Mouse (Mus musculus): ENCODE data around the gene Fsd2.

Gene Fsd2

DNA sequence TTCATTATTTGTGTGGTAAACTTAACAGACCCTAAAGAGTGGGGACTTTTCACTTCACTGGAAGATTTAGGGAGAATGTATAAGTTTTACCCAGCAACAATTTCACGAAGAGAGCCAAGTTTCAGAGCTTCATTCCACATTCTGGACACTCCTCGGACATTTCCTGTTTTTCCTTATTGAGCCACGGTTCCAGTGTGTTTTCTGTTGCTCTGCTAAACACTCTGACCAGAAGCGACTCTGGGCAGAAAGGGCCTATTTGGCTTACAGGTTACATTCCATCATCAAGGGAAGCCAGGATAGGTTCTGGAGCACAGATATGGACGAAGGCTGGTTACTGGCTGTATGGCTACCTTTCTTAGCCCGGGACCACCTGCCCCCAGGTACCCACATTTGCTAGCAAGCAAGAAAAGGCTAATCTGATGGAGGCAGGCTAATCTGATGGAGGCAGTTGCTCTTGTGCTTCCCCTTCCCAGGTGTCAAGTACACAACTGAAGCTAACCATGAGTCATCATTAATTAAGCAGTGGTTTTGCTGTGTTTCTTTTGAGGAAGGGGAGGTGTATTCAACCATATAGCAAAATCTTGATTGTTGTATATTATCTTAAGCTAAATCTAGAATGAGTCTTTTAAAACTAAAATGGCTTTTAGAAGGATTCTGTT is 6.0 kb upstream of the Fsd2 start:
- no peak for DNase-seq (ENCODE audit: low spot score in 2 of 2)

DNA sequence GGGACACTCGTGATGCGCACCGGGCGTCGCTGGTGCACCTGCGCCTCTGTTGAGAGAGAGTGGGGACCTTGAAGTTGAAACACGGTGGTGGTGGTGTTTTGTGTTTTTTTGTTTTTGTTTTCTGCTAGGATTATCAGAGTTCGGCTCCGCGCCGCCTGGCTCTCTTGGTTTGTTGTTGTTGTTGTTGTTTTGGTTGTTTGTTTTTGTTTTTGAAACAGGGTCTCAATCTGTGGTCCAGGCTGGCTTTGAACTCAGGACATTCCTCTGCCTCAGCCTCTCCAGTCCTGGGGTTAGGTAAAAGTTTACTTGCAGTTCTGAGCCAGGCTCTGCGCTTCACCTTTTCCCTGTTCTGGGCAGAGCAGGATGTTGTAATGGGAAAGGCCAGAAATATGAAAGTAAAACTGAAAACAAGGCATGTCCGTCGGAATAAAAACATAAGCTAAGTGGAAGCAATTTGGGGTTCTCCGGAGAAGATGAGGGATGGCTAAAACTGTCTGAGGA is 5.2 kb upstream of the Fsd2 start:
- no peak for DNase-seq (ENCODE audit: low spot score in 2 of 2)

GRCm38 (mm10) chr7:81571108-81571940 is 4.6 kb upstream of the Fsd2 start, which contains the start of gene Whamm:
Whamm (plus strand) TSS chr7:81571266.
- DNase-seq (ENCODE audit: low spot score in 2 of 2): peak; percentile 92 to 94

DNA sequence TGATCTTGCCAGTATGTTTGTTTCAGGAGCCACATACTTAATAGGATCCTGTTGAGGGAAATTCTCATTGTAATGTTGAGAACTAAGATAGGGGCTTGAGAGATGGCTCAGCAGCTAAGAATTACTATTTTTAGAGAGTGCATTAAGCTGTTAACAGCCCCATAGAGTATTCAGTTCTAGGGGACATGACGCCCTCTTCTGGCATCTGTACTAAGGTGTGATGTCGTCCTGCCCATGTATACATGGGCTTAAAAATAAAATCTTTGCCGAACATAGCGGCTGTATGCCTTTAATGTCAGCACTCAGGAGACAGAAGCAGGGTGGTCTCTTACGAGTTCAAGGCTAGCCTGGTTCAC is 4.0 kb upstream of the Fsd2 start:
- no peak for DNase-seq (ENCODE audit: low spot score in 2 of 2)

DNA sequence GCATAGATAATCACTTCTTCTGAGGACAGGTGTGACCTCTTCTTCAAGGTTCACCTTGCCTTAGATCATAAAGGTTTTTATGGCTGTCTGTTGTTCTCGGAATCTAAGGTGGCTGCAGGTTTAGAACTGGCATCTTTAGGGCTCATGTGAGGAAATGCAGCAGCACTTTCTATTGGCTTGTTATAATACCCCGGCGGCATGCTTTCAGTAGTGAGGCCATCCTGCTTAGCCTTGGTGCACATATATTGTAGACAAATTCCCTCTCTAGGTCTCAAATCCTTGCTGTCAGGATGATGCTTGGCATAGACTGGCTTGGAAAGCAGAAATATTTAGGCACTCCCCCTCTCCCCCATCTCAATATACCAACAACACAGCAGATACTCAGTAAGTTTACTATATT is 3.5 kb upstream of the Fsd2 start:
- DNase-seq (ENCODE audit: low spot score in 2 of 2): no peak

DNA sequence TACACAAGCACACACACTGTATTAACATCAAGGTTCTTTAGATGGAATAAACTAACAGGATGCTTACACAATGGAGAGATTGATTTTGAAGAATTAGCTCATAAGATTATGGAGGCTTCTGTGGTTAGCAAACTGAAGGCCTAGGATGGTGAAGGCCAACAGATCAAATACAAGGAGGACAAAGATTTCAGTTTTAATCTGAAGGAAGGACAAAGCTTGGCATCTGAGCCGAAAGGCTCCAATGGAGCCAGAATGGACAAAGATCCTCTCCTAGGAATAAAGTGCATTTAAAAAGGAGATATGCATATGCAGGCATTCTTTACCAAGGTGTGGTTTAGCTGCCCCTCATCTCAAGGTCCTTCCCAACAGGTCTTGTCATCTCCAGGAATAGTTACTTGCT is 3.1 kb upstream of the Fsd2 start:
- DNase-seq (ENCODE audit: low spot score in 2 of 2): no peak

- DNase-seq (ENCODE audit: low spot score in 2 of 2): no peak
Measured at GRCm38 (mm10) chr7:81567396-81567795, 652 bp upstream of the Fsd2 start.

- no peak for DNase-seq (ENCODE audit: low spot score in 2 of 2)
Measured at GRCm38 (mm10) chr7:81566332-81566731, 412 bp downstream of the Fsd2 start.

- DNase-seq (ENCODE audit: low spot score in 2 of 2): peak; percentile 16 to 36
Measured at GRCm38 (mm10) chr7:81565381-81566055, 1.2 kb downstream of the Fsd2 start.

- DNase-seq (ENCODE audit: low spot score in 2 of 2): no peak
Measured at GRCm38 (mm10) chr7:81564766-81565165, 2.0 kb downstream of the Fsd2 start.

DNA sequence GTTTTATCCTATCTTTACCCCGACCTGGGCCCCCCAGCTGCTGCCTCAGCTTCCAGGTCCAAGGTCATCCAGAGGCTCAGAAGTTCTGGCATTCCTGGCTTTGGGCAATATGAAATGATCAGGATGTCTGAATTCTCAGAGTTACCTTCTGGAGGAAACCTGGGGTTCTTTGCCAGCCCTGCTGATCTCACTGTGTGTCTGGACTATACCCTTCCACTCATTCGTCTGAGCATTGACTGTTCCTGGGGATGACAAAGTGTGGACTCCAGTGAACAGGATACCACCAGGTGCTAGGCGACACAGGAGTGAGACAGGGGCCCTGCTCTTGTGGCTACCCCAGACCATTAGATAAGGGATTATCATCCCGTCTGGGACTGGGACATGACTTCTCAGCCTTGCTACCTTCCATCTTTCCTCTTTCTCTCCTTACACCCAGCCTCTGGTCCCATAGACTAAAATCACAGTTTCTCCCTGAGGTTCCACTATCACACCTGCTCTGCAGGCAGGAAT is 3.2 kb downstream of the Fsd2 start:
- no peak for DNase-seq (ENCODE audit: low spot score in 2 of 2)

DNA sequence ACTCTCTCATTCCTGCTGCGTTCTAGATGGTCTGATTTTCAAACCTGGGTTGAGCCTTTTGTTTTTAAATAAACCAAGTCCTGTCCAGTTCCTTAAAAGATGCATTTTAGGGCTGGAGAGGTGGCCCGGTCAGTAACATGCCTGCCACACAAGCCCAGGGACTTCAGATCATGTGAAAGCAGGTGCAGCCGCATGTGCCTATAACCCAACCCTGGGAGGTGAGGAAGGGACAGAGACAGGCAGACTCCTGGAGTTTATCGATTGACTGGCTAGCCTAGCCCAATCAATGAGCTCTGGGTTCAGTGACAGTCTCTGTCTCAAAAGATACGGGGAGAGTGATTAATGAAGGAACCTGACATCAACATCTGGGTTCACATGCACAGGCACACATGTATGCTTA is 5.5 kb downstream of the Fsd2 start:
- no peak for DNase-seq (ENCODE audit: low spot score in 2 of 2)

DNA sequence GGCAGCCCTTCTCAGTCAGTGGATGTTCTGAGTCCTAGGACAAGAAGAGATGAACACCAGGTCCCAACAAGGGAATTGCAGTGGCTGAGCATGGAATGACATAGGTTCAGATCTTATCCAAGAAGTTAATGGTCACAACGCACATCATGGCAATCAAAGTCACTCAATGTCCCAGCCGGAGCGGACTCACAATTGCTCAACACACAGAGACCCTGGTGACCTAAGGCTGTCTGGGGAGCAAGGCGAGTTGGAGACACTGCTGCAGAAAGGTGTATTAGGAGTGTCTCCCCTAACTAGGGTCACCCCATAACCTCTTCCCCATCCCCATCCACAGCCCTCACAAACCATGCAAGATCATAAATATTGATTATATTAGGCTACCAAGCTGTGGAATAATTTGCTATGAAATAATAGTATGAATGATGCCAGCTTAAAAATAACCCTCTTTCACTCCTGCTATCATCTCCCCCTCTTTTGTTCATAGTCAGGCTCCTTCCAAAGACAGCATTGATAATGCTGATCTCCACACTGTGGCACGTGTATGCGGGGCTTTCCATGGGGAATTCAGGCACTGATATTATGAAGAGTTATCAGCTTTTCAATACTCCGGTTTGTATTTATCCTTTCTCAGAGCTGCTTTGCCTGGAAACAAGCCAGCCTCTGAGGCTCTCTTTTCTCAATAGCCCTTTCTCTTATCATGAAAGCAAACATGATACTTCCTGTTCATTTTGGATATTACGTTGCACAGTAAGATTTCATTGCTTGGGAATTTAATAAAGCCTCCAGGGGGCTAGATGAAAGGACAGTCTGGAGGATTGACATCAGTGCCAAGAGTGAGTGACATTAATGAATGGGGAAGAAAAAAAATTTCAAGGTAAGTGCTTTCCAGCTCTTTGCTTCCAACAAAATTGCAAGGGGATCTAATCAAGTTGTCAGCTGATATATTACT is 6.4 kb downstream of the Fsd2 start:
- no peak for DNase-seq (ENCODE audit: low spot score in 2 of 2)

DNA sequence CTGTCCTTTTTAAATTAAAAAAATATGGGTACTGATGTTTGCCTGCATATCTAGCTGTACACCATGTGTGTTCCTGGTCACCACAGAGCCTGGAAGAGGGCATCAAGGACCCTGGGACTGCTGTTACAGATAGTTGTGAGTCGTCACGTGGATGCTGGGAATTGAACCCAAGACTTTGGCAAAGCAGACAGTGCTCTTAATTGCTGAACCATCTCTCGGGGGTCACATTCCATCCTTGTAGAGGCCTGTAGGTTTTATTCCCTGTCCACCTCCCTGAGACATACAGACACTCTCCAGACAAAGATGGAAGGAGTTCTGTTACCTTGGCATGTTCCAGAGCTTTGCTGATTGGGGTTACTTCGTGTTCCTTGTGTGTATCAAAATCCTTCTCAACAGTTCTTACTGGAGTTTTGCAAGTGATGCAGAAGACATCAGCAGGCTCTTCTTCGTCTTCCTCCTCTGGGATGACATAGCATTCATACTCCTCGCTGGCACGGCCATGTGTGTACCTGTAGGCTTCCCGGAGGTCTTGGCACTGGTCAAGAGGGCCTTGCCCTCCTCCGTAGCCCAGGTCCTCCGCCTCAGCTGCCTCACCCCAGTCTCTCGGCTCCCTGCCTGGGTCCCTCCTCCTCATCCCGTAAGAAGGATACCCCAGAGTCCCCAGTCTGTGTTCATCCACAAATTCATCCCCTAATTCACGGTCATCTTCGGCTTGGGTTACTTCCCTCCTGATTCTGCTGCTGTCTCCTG is 7.3 kb downstream of the Fsd2 start:
- no peak for DNase-seq (ENCODE audit: low spot score in 2 of 2)

DNA sequence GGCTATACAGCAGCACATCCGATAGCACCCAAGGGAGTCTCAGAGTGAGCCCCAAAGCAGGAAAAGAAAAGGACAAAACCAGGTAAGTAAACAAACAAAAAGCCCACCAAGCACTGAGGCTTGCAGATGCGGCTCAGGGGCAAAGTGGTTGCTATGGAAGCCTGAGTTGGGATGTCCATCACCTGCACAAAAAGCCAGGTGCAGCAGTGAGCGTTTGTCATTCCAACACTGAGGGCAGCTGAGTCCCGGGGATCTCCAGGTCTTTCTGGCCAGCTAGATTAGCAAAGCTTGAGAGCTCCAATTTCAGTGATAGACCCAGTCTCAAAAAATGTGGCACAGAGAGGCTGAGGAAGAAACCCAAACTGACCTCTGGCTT is 8.8 kb downstream of the Fsd2 start:
- no peak for DNase-seq (ENCODE audit: low spot score in 2 of 2)

DNA sequence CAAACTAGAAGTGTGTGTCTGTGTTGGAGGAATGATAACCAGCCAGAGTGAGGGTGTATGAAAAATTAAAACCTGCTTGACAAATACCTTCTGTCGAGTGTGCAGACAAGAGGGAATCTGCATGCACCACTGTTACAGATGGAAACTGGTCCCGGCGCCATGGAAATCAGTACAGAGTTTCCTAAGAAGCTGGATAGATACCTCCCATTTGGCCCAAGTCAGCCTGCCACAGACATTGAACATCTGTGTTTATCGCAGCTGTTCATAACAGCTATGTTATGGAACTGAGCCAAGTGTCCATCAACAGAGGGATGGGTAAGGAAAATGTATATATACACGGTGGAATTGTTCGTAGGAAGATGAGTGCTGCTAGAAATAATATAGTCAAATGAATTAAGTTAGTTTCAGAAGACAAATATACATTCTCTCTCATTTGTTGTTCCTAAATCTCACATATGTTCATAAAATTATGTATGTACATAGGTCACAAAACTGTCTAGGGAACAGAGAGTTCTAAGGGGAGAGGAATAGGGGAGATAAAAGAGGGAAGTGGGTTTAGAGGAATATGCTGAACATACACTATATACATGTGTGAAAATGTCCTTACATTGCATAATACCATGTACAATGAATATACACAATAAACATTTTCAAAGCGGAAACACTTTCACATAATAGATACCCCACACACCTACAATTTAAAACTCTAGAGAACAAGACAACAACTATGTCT is 9.3 kb downstream of the Fsd2 start:
- no peak for DNase-seq (ENCODE audit: low spot score in 2 of 2)

DNA sequence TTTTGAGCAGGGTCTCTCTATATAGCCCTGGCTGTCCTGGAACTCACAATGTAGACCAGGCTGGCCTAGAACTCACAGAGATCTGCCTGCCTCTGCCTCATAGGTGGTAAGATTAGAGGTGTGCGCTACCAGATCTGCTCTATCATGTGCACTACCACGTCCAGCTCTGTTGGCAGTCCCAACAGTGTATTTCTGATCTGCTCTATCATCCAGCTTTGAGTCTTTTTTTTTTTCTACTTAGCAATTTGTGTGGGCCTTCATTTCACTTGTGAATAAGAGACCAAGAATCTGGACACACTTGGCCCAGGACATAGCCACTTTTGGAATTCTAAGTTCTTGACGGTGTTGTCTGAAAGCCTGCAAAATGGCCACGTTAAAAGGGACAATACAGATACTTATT is 9.9 kb downstream of the Fsd2 start:
- DNase-seq (ENCODE audit: low spot score in 2 of 2): no peak

DNA sequence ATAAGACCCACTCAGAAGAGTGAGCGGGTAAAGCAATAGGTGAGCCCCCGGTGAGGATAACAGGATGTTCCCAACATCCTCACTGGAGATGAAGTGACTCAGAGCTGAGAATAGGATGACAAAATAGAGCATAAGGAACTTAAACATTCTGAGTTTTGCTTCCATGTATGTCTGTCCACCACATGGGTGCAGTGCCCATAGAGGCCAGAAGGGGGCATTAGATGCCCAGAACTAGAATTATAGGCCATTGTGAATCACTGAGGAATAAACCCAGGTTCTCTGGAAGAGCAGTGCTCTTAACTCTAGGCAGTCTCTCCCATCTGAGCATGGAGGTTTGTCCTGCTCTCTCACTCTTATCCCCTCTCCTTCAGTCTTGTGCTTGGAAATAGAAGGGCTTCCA is 12.4 kb downstream of the Fsd2 start:
- DNase-seq (ENCODE audit: low spot score in 2 of 2): no peak

DNA sequence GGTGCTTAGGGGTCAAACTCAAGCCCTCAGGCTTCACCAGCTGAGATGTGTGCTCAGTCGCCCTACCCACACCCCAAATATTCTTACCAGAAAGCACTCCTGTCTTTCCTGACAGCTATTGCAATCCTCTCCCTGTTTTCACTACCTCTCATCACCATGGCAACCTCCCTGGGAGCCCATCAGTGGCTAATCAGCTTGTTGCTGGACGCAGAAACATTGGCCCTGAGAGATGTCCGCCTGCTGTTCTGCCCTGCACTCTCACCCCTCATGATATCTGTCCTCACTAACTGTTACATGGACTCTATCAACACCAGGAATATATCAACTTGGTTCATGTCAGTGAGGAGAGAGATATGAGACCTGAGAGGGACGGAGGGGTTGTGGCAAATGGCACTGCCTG is 13.2 kb downstream of the Fsd2 start:
- DNase-seq (ENCODE audit: low spot score in 2 of 2): no peak

- no peak for DNase-seq (ENCODE audit: low spot score in 2 of 2)
Measured at GRCm38 (mm10) chr7:81548864-81549263, 17.9 kb downstream of the Fsd2 start.
